Mouse (Mus musculus) spleen, adult 2 months (tissue): ENCODE data around the gene Susd3. TPM values are rescaled to one million over a fixed set of nuclear protein-coding genes. Genes with fewer than 3 reads are reported as not detected.

ENCODE experiments used
- DNase-seq, 2 experiments: peaks; one replicate each; pipeline versions ENCODE4 v3.0.0 to v3.0.0-alpha.2; 2012 to 2021; ENCODE audit warnings: low spot score in 2 of 2, low read depth in 1 of 2
- H3K27ac ChIP-seq: fragments of 200-500 bp; 2 replicates; pipeline ENCODE4 v1.5.1; 2012; ENCODE audit warnings: low read length, inconsistent platforms; ENCODE audit not compliant: insufficient read depth
- H3K27me3 ChIP-seq: fragments of 200-500 bp; 2 replicates; pipeline ENCODE4 v1.6.1; 2012; ENCODE audit warnings: mild to moderate bottlenecking, moderate library complexity, low read length, inconsistent platforms; ENCODE audit not compliant: control insufficient read depth, insufficient read depth
- H3K36me3 ChIP-seq: fragments of 200-500 bp; 2 replicates; pipeline ENCODE4 v1.6.1; 2012; ENCODE audit warnings: mild to moderate bottlenecking, low read length, inconsistent platforms; ENCODE audit not compliant: control insufficient read depth, insufficient read depth
- H3K4me1 ChIP-seq: fragments of 200-500 bp; 2 replicates; pipeline ENCODE4 v1.6.1; 2011; ENCODE audit warnings: inconsistent platforms; ENCODE audit not compliant: control insufficient read depth, insufficient read depth, insufficient read length
- H3K4me3 ChIP-seq: fragments of 200-500 bp; 2 replicates; pipeline ENCODE4 v1.5.1; 2011; ENCODE audit warnings: mild to moderate bottlenecking, inconsistent platforms; ENCODE audit not compliant: insufficient read depth, insufficient read length; ENCODE audit errors: extremely low read depth
- CTCF ChIP-seq: fragments of 200-500 bp; IDR thresholded peaks from 2 replicates; pipeline ENCODE4 v1.5.1; 2011; ENCODE audit warnings: mild to moderate bottlenecking, inconsistent platforms; ENCODE audit not compliant: insufficient read depth, insufficient read length, insufficient replicate concordance; ENCODE audit errors: extremely low read depth
- POLR2A ChIP-seq: fragments of 200-500 bp; IDR thresholded peaks from 2 replicates; pipeline ENCODE4 v1.6.1; 2011; ENCODE audit warnings: low read depth, low read length, inconsistent platforms
- WGBS: fragments of 180-500 bp; shearing (Covaris S2); methylation state at CpG from one replicate; pipeline ENCODE4 v1.1.7; 2018; 5-methylcytosine and 5-hydroxymethylcytosine counted together
- polyA plus RNA-seq: library from polyadenylated mRNA; depleted of rRNA; stranded (reverse); fragments of >200 nt; gene quantifications from 2 replicates; pipeline ENCODE4 v1.2.3, GENCODE M21; 2012

Gene Susd3
- polyA plus RNA-seq, 1 experiment: 49.7 TPM

- no peaks in the 10 kb centered on the region for H3K27me3 ChIP-seq
- DNase-seq: no peak
- H3K36me3 ChIP-seq: peaks cover 9% of the 10 kb centered on the region
- H3K27ac ChIP-seq: no peak overlapping the region
- WGBS: 32% methylated on average over 13 of the region's 13 CpGs
- H3K4me3 ChIP-seq: no peak overlapping the region
- TF ChIP-seq POLR2A (no peak), CTCF (no peak)
- peaks cover 17% of the 10 kb centered on the region; the same call in 1 of the 2 replicates for H3K4me1 ChIP-seq
Measured at GRCm38 (mm10) chr13:49200688-49201087, 47.8 kb downstream of the Susd3 start.

GRCm38 (mm10) chr13:49199891-49200290 lies 48.6 kb downstream of the Susd3 start:
- peaks cover 10% of the 10 kb centered on the region for H3K36me3 ChIP-seq
- DNase-seq: no peak
- TF ChIP-seq POLR2A (no peak), CTCF (no peak)
- no peak overlapping the region for H3K4me3 ChIP-seq
- no peaks in the 10 kb centered on the region for H3K27me3 ChIP-seq
- H3K4me1 ChIP-seq: peaks cover 17% of the 10 kb centered on the region; the same call in 1 of the 2 replicates
- peak overlapping the region; percentile 37 for H3K27ac ChIP-seq
- 87% methylated on average over 7 of the region's 7 CpGs for WGBS

- WGBS: 92% methylated on average over 9 of the region's 9 CpGs
- H3K27ac ChIP-seq: no peak overlapping the region
- TF ChIP-seq POLR2A: no peak
- H3K36me3 ChIP-seq: peaks cover 5% of the 10 kb centered on the region
- H3K4me1 ChIP-seq: peaks cover 17% of the 10 kb centered on the region; the same call in 1 of the 2 replicates
- no peak overlapping the region for H3K4me3 ChIP-seq
- no peak for DNase-seq
- no peaks in the 10 kb centered on the region for H3K27me3 ChIP-seq
Measured at GRCm38 (mm10) chr13:49198734-49199133, 49.8 kb downstream of the Susd3 start.

- H3K36me3 ChIP-seq: peaks cover 1% of the 10 kb centered on the region
- H3K27me3 ChIP-seq: no peaks in the 10 kb centered on the region
- DNase-seq: peak in 1 of 2 experiments; percentile 26
- no peak overlapping the region for H3K4me3 ChIP-seq
- whole genome bisulfite sequencing: 15% methylated on average over 6 of the region's 6 CpGs
- peak overlapping the region; percentile 34; the same call in 1 of the 2 replicates for H3K27ac ChIP-seq
- TF ChIP-seq CTCF (no peak), POLR2A (no peak)
- peaks cover 17% of the 10 kb centered on the region; the same call in 1 of the 2 replicates for H3K4me1 ChIP-seq
Measured at GRCm38 (mm10) chr13:49196766-49197165, 51.7 kb downstream of the Susd3 start.

GRCm38 (mm10) chr13:49196211-49196610 lies 52.3 kb downstream of the Susd3 start:
- Histone ChIP-seq H3K27ac (no peak overlapping the region; the same call in 1 of the 2 replicates), H3K36me3 (peaks cover 1% of the 10 kb centered on the region), H3K4me1 (peaks cover 17% of the 10 kb centered on the region; the same call in 1 of the 2 replicates), H3K4me3 (no peak overlapping the region), H3K27me3 (no peaks in the 10 kb centered on the region)
- whole genome bisulfite sequencing: 61% methylated on average over 5 of the region's 5 CpGs
- no peak for DNase-seq
- TF ChIP-seq CTCF (no peak), POLR2A (no peak)

GRCm38 (mm10) chr13:49195651-49196050 lies 52.9 kb downstream of the Susd3 start:
- no peak for DNase-seq
- Histone ChIP-seq H3K27ac (no peak overlapping the region), H3K36me3 (peaks cover 1% of the 10 kb centered on the region), H3K4me1 (peaks cover 13% of the 10 kb centered on the region; the same call in 1 of the 2 replicates), H3K27me3 (no peaks in the 10 kb centered on the region), H3K4me3 (no peak overlapping the region)
- TF ChIP-seq CTCF (no peak), POLR2A (no peak)
- WGBS: 83% methylated on average over 7 of the region's 7 CpGs

- WGBS: 94% methylated on average over 13 of the region's 13 CpGs
- TF ChIP-seq CTCF: no peak
- TF ChIP-seq POLR2A: no peak
- Histone ChIP-seq H3K27me3 (no peaks in the 10 kb centered on the region), H3K27ac (no peak overlapping the region), H3K4me1 (peaks cover 13% of the 10 kb centered on the region; the same call in 1 of the 2 replicates), H3K4me3 (no peak overlapping the region), H3K36me3 (peaks cover 1% of the 10 kb centered on the region)
- no peak for DNase-seq
Measured at GRCm38 (mm10) chr13:49194811-49195210, 53.7 kb downstream of the Susd3 start.
